Mouse (Mus musculus) layer of hippocampus, adult 18-20 months (tissue): ENCODE measurements at regions not wholly inside any gene's neighbourhood (a gene's known extent, or its start where the extent isn't known, plus 50 kb on each side); places are given as distances from the start of the nearest gene placed in this dataset.
A peak's percentile ranks its signal among the peaks of the same experiment; 100 is the strongest.

Source experiments
- DNase-seq, 2 experiments: peaks; one replicate each; pipeline ENCODE4 v3.0.0; 2022; ENCODE audit warnings: low spot score in 2 of 2

GRCm38 (mm10) chr11:8227772-8228425, 436.4 kb downstream of the Tns3 start:
- peak; percentile 10 to 26 for DNase-seq

- DNase-seq: no peak
These were observed 440.0 kb downstream of the Tns3 start for GRCm38 (mm10) chr11:8224366-8224765.

GRCm38 (mm10) chr11:8220618-8221017, 443.7 kb downstream of the Tns3 start:
- DNase-seq: no peak

GRCm38 (mm10) chr11:8219911-8220310, 444.4 kb downstream of the Tns3 start:
- no peak for DNase-seq

GRCm38 (mm10) chr11:8215634-8216033, 448.7 kb downstream of the Tns3 start:
- peak in 1 of 2 experiments; percentile 46 for DNase-seq

GRCm38 (mm10) chr11:8214305-8214903, 449.9 kb downstream of the Tns3 start:
- no peak for DNase-seq

GRCm38 (mm10) chr11:8213130-8213529, 451.2 kb downstream of the Tns3 start:
- DNase-seq: no peak

- DNase-seq: no peak
These were observed 451.6 kb downstream of the Tns3 start for GRCm38 (mm10) chr11:8212714-8213113.

GRCm38 (mm10) chr11:8209041-8209440, 455.3 kb downstream of the Tns3 start:
- no peak for DNase-seq

GRCm38 (mm10) chr11:8199293-8199692, 465.0 kb downstream of the Tns3 start:
- no peak for DNase-seq
